Mouse (Mus musculus) limb, embryonic 13.5 days (tissue): ENCODE measurements around the gene Pdcl2. TPM values are rescaled to one million over a fixed set of nuclear protein-coding genes. Genes with fewer than 3 reads are reported as not detected.

Experiments
- ATAC-seq: fragments of 200-750 bp; cut with Nextera tagmentation; 2 replicates; pipeline ENCODE4 v1.8.0; 2017; ENCODE audit warnings: low read depth, moderate number of reproducible peaks, moderate TSS enrichment; ENCODE audit not compliant: low FRiP score
- H3K27ac ChIP-seq: fragments of 300-500 bp; sonication (generic); 2 replicates; pipeline ENCODE4 v1.5.1; 2015; ENCODE audit warnings: inconsistent platforms, mild to moderate bottlenecking, moderate library complexity
- H3K27me3 ChIP-seq: fragments of 300-500 bp; sonication (generic); 2 replicates; pipeline ENCODE4 v1.6.1; 2015; ENCODE audit warnings: mild to moderate bottlenecking, inconsistent platforms
- H3K36me3 ChIP-seq: fragments of 300-500 bp; sonication (generic); 2 replicates; pipeline ENCODE4 v1.6.1; 2015; ENCODE audit warnings: inconsistent platforms, mild to moderate bottlenecking, moderate library complexity
- H3K4me1 ChIP-seq: fragments of 300-500 bp; sonication (generic); 2 replicates; pipeline ENCODE4 v1.6.1; 2015; ENCODE audit warnings: inconsistent platforms
- H3K4me2 ChIP-seq: fragments of 300-500 bp; sonication (generic); replicated peaks from 2 replicates; pipeline ENCODE4 v1.6.1; 2015; ENCODE audit warnings: inconsistent platforms, mild to moderate bottlenecking, moderate library complexity
- H3K4me3 ChIP-seq: fragments of 300-500 bp; sonication (generic); 2 replicates; pipeline ENCODE4 v1.5.1; 2015; ENCODE audit warnings: moderate library complexity, mild to moderate bottlenecking, inconsistent platforms
- H3K9ac ChIP-seq: fragments of 300-500 bp; sonication (generic); 2 replicates; pipeline ENCODE4 v1.6.1; 2015; ENCODE audit warnings: mild to moderate bottlenecking, inconsistent platforms
- H3K9me3 ChIP-seq: fragments of 300-500 bp; sonication (generic); 2 replicates; pipeline ENCODE4 v1.6.1; 2016; ENCODE audit warnings: inconsistent platforms
- WGBS: fragments of 180-500 bp; shearing (Covaris S2); methylation state at CpG from one replicate; pipeline ENCODE4 v1.1.7; 2015; 5-methylcytosine and 5-hydroxymethylcytosine counted together
- polyA plus RNA-seq: library from polyadenylated mRNA; unstranded; fragments of >200 nt; fragmentation: Nextera tagmentation; extraction: Ambion mirVana; gene quantifications from 2 replicates; pipeline ENCODE4 v1.2.1, GENCODE M21; 2015

Pdcl2 gene
- polyA plus RNA-seq, 1 experiment from 2014 or later = not detected

GRCm38 (mm10) chr5:76333833-76334232 is 2.9 kb upstream of the Pdcl2 start:
- Histone ChIP-seq H3K9me3 (no peaks in the 10 kb centered on the region), H3K4me3 (no peak overlapping the region), H3K36me3 (no peaks in the 10 kb centered on the region), H3K27ac (no peak overlapping the region), H3K4me2 (no peak overlapping the region), H3K9ac (no peak overlapping the region), H3K27me3 (no peaks in the 10 kb centered on the region), H3K4me1 (no peaks in the 10 kb centered on the region)
- ATAC-seq = no peak
- WGBS = 86% methylated on average over 4 of the region's 4 CpGs

GRCm38 (mm10) chr5:76327296-76327695 is 3.7 kb downstream of the Pdcl2 start:
- no peak for ATAC-seq
- no peak overlapping the region for H3K27ac ChIP-seq
- WGBS = 40% methylated on average over 2 of the region's 2 CpGs
- H3K36me3 ChIP-seq = no peaks in the 10 kb centered on the region
- no peak overlapping the region for H3K4me3 ChIP-seq
- no peaks in the 10 kb centered on the region for H3K27me3 ChIP-seq
- peaks cover 16% of the 10 kb centered on the region for H3K4me1 ChIP-seq
- H3K9ac ChIP-seq = no peak overlapping the region
- no peaks in the 10 kb centered on the region for H3K9me3 ChIP-seq
- no peak overlapping the region for H3K4me2 ChIP-seq

DNA sequence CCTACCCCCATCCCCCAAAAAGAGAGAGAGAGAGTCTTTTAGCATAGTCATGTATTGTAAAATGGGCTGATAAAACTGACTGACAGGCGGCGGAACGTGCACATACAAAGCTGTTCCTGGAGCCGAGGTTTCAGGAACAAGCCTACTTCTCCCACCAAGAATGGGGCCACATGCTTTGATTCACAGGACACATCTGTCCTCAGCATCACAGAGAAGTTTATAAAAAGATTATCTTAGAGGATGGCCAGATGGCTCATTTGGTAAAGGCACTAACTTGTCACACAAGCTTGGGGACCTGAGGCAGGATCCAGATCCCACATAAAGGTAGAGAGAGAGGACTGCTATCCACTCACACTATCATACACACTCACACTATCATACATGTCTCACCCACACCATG is 5.8 kb downstream of the Pdcl2 start:
- no peak overlapping the region for H3K9ac ChIP-seq
- H3K4me3 ChIP-seq = no peak overlapping the region
- H3K27ac ChIP-seq = no peak overlapping the region
- no peak for ATAC-seq
- WGBS = 85% methylated on average over 4 of the region's 4 CpGs
- H3K36me3 ChIP-seq = no peaks in the 10 kb centered on the region
- no peak overlapping the region for H3K4me2 ChIP-seq
- peaks cover 25% of the 10 kb centered on the region for H3K4me1 ChIP-seq
- no peaks in the 10 kb centered on the region for H3K9me3 ChIP-seq
- H3K27me3 ChIP-seq = no peaks in the 10 kb centered on the region

DNA sequence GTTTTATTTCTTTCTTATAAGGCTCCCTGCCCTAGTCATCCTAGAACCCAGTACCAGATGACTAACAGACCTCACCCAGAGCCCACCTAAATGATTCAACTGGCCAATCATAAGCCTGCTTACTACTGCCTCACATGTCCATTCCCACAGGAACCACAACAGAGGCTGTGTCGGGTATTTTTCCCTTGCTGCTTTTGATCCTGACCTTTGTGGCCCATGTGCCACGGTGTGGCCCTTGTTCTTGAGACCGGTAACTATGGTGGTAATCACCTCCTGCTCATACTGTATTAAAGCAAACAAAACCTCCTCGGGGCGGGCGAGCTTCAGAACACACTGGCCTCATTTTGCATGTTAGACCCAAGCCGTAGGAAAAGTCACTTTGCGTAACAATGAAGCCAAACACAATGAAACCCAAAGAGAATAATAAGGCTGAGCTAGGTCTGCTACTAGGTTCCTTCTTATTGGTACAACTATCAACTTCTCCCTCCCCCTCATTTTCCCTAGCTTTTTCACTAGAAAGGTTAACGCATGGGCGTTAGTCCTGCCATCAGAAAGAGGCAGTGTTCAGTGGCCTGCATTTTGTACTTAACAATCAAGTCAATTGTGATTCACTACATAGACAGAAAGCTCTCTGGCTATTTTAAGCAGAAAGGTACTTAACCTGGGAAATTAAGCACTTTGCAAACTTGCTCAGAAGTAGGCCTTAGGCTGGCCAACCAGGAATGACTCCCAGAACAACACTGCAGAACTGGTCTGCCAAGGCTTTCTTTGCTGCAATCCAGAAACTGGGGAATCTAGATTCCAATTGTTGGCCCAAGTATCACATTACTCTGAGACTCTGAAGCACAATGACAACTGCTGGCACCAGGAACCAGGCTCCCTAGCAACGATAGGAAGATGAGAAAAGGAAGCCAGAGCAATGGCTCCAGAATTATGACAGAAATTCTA is 9.4 kb downstream of the Pdcl2 start:
- WGBS = 59% methylated on average over 11 of the region's 11 CpGs
- 0 out of 2 replicates have a peak, but pooled peaks cover 3% of the 10 kb centered on the region for H3K27me3 ChIP-seq
- H3K4me3 ChIP-seq = no peak overlapping the region
- H3K4me2 ChIP-seq = no peak overlapping the region
- peaks cover 25% of the 10 kb centered on the region for H3K4me1 ChIP-seq
- no peaks in the 10 kb centered on the region for H3K9me3 ChIP-seq
- no peak overlapping the region for H3K27ac ChIP-seq
- ATAC-seq = no peak
- no peak overlapping the region for H3K9ac ChIP-seq
- H3K36me3 ChIP-seq = no peaks in the 10 kb centered on the region

- H3K4me3 ChIP-seq = no peak overlapping the region
- no peak overlapping the region for H3K27ac ChIP-seq
- no peak overlapping the region for H3K9ac ChIP-seq
- no peaks in the 10 kb centered on the region for H3K36me3 ChIP-seq
- no peak overlapping the region for H3K4me2 ChIP-seq
- H3K4me1 ChIP-seq = peaks cover 9% of the 10 kb centered on the region
- 61% methylated on average over 2 of the region's 2 CpGs for WGBS
- H3K27me3 ChIP-seq = no peaks in the 10 kb centered on the region
- ATAC-seq = no peak
- no peaks in the 10 kb centered on the region for H3K9me3 ChIP-seq
These were observed 22.8 kb downstream of the Pdcl2 start for GRCm38 (mm10) chr5:76308206-76308605.

GRCm38 (mm10) chr5:76306261-76306660 is 24.7 kb downstream of the Pdcl2 start:
- Histone ChIP-seq H3K4me2 (no peak overlapping the region), H3K4me3 (no peak overlapping the region), H3K9ac (no peak overlapping the region), H3K9me3 (no peaks in the 10 kb centered on the region), H3K27me3 (no peaks in the 10 kb centered on the region), H3K27ac (no peak overlapping the region), H3K4me1 (peaks cover 22% of the 10 kb centered on the region), H3K36me3 (no peaks in the 10 kb centered on the region)
- WGBS = 60% methylated on average over 3 of the region's 3 CpGs
- ATAC-seq = no peak

DNA sequence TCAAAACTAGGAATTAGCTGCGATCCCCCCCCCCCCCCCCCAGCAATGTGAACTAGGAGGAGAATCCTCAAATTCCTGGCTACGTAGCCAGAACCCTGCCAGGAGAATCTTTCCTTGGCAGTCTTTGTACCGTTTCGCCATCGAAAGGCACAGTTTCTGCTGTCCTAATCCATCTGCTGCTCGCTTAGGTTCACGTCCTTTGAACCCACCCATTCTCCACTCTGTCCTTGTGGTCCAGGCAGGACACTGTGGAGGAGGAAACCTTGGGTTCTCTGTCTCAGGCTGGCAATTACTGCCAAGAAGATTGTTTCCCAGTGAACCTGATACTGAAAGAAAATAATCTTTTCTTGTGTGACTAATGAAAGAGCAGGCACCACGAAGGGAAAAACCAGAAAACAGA is 25.3 kb downstream of the Pdcl2 start:
- 0 out of 2 replicates have a peak overlapping the region, but pooled peaks have one; percentile 87 for H3K9ac ChIP-seq
- H3K36me3 ChIP-seq = no peaks in the 10 kb centered on the region

DNA sequence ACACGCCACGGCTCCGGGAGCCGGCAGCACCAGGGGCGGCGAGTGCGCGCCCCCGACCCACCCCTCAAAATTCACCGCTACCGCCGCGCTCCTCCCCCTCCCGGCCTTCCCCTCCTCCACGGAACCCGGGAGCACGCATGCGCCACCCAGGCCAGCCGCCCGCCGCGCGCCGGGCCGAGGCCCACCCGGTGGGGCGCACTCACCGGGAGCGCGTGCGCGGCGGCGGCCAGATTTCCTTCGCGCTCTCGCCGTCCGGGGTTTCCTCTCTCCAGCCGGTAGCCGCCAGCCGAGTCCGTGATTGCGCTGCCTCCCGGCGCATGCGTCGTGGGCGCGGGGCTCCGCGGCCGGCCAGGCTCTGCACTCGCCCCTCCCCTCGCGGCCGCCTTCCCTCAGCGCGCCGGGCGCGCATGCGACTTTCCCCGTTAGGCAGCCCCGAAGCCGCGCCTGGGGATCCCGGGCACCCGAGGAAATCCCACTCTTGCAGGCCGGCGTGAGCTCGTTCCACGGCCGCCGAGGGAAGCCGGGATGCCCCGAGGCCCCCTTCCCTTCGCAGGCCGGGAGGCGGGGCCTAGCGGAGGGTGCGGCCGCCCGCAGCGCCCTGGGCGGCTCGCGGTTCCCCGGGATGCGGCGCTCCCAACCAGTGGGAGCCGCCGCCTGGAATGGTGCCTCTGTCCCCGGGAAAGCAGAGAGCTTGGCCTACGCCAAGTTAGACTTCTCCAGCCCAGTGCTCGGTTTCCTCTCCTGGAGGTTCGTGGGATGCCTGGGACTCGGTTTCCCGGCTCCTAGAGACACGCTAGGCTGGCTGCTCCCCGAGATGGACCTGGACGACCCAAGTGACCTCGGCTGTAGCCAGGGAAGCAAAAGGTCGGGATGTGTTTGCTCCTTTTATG is 26.3 kb downstream of the Pdcl2 start, which contains the start of gene Clock:
Clock (minus strand) TSS at position 341 of the 890 bp plus-strand sequence.
- H3K9ac ChIP-seq = peak within 1 kb of the TSS; percentile 87
- WGBS = under 1% methylated on average over 62 of the region's 104 CpGs
- H3K27ac ChIP-seq = peak within 1 kb of the TSS; percentile 96
- H3K9me3 ChIP-seq = no peaks in the 10 kb centered on the region
- no peaks in the 10 kb centered on the region for H3K27me3 ChIP-seq
- H3K4me3 ChIP-seq = peak within 1 kb of the TSS; percentile 70
- H3K4me1 ChIP-seq = peaks cover 28% of the 10 kb centered on the region
- peak within 1 kb of the TSS; percentile 82 for H3K4me2 ChIP-seq
- H3K36me3 ChIP-seq = no peaks in the 10 kb centered on the region
- ATAC-seq = peak; percentile 92

More for the DNA sequence above, 25.3 kb downstream of the Pdcl2 start:
- Histone ChIP-seq H3K4me1 (peaks cover 28% of the 10 kb centered on the region), H3K4me3 (peak overlapping the region; percentile 70), H3K27me3 (no peaks in the 10 kb centered on the region), H3K27ac (no peak overlapping the region), H3K9me3 (no peaks in the 10 kb centered on the region), H3K4me2 (peak overlapping the region; percentile 82)
- 3% methylated on average over 8 of the region's 8 CpGs for WGBS
- ATAC-seq = no peak

GRCm38 (mm10) chr5:76303745-76304451 is 27.1 kb downstream of the Pdcl2 start:
- Histone ChIP-seq H3K4me1 (peaks cover 28% of the 10 kb centered on the region), H3K9me3 (no peaks in the 10 kb centered on the region), H3K4me2 (peak overlapping the region; percentile 82), H3K27me3 (no peaks in the 10 kb centered on the region), H3K36me3 (no peaks in the 10 kb centered on the region), H3K4me3 (peak overlapping the region; percentile 70), H3K9ac (peak overlapping the region; percentile 87), H3K27ac (peak overlapping the region; percentile 96)
- under 1% methylated on average over 77 of the region's 100 CpGs for WGBS
- ATAC-seq = peak; percentile 73

DNA sequence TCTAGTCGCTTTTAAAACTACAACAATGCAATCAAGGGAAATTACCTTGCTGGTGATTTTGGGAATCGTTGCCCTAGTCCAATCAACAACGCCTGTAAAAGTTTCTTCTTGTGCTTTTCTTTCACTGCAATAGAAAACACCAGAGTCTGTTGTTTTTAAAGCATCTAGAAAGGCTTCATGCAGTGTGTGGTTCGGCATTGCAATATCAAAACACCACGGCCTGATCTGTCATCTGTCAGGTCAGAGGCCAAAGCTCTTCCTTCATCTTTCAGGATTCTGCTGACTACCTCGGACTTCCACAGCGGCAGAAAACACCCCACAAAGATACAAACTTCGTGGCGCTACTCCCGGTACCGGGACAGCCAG is 27.6 kb downstream of the Pdcl2 start:
- peak overlapping the region; percentile 70 for H3K4me3 ChIP-seq
- no peaks in the 10 kb centered on the region for H3K9me3 ChIP-seq
- H3K4me1 ChIP-seq = peaks cover 28% of the 10 kb centered on the region
- no peak for ATAC-seq
- no peaks in the 10 kb centered on the region for H3K36me3 ChIP-seq
- peak overlapping the region; percentile 96 for H3K27ac ChIP-seq
- H3K9ac ChIP-seq = peak overlapping the region; percentile 87
- H3K4me2 ChIP-seq = peak overlapping the region; percentile 82
- 5% methylated on average over 11 of the region's 11 CpGs for WGBS
- no peaks in the 10 kb centered on the region for H3K27me3 ChIP-seq

DNA sequence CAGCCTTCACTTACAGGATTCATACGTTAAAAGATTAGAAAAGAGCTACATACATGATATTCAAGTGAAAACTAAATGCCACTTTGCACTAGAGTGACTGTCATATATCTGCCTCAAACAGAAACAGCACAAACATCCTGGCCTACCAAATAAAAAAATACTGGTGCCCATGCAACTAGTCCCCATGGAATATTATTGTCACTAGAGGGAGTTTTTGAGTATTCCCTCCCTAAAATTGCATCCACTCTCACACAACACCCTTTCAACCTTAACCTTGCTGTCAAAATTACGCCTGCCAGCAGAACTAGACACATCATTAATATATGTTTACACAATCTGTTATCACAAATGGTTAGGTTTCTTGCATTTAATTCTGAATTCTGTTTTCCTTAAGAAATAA is 28.9 kb downstream of the Pdcl2 start:
- Histone ChIP-seq H3K27ac (no peak overlapping the region), H3K27me3 (no peaks in the 10 kb centered on the region), H3K4me1 (peaks cover 28% of the 10 kb centered on the region), H3K4me3 (no peak overlapping the region), H3K36me3 (no peaks in the 10 kb centered on the region), H3K9me3 (no peaks in the 10 kb centered on the region), H3K4me2 (no peak overlapping the region), H3K9ac (no peak overlapping the region)
- ATAC-seq = no peak
- 84% methylated on average over 2 of the region's 2 CpGs for WGBS
